Mouse (Mus musculus): ENCODE data around the gene Mapk8ip3. TPM values are rescaled to one million over a fixed set of nuclear protein-coding genes. Genes with fewer than 3 reads are reported as not detected.

Gene Mapk8ip3
- polyA plus RNA-seq, 1 experiment from 2014 or later, result 31.1 TPM

DNA sequence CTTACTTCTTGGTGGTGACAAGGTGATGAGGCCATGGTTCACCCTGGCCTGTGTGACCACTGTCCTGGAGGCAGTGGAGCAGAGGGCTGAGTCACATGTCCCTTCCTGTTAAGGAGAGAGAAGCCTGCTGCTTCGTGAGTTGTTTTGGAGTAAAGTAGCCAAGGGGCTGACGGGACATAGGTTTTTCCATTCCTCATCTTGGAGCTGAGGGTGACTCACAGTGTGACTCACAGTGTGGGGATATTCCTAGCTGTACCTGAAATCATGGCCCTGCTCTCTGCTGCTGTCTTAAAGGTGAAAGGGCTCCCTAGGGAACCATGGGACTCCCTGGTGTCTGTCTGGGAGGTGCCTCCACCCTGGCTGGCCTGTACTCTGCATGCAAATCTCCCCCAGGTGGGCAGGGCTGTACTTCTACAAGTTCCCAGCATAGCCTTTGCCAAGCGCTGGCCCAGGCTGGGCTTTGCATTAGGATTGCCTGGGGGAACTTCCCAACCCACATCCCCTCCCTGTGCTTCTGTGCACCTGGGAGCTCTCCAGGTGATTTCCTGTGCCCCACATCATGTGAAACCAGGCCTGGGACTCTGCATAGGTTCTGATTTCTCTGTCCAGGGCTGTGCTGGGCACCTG, 80.8 kb downstream of the Mapk8ip3 start:
- no peak for ATAC-seq (replicated peaks; ENCODE audit: low FRiP score)
- peaks cover 9% of the 10 kb centered on the region for H3K4me1 ChIP-seq
- no peak overlapping the region for H3K9ac ChIP-seq
- H3K27me3 ChIP-seq, result peaks cover 5% of the 10 kb centered on the region; the same call in 1 of the 2 replicates
- H3K4me3 ChIP-seq (replicated peaks), result no peak overlapping the region
- H3K4me2 ChIP-seq, result no peak overlapping the region
- WGBS, result 85% methylated on average over 3 of the region's 3 CpGs
- peaks cover 70% of the 10 kb centered on the region for H3K36me3 ChIP-seq
- no peak overlapping the region for H3K27ac ChIP-seq
- H3K9me3 ChIP-seq (replicated peaks), result no peaks in the 10 kb centered on the region

DNA sequence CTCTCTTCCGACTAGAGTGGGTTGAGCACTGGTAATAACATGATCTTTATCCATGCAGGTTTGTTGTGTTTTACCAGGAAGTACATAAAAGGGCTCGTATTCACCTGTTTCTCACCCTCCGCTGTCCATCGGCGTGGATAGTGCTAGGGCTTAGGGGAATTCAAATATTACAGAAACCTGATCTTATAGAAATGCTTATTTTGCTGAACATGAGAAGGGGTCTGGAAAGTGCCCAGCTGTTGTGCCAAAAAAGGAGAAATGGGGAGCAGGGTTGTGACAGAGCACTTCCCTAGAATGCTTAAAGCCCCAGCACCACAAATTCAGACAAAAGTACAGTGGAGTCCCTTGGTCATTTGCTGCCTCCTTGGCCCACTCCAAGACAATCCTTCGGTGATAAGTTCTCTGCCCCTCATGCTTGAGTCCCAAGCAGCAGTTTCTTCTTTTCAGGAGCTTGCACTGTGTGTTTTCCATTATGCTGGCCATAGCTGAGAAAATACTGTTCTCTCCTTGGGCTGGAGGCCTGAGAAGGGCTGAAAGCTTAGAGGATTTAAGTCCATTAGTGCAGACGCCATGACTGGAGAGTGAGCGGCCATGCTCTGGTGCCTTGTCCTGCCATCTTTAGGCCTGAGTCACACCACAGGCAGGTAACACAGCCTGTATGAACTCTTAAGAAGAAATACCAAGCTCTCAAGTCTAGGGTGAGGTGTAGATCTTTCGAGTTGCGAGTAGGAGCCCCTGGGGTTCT, 85.2 kb downstream of the Mapk8ip3 start:
- H3K4me3 ChIP-seq (replicated peaks), result peak overlapping the region; percentile 87
- ATAC-seq (replicated peaks; ENCODE audit: low FRiP score), result no peak
- 65% methylated on average over 10 of the region's 10 CpGs for WGBS
- H3K27ac ChIP-seq, result no peak overlapping the region
- no peaks in the 10 kb centered on the region for H3K9me3 ChIP-seq (replicated peaks)
- peaks cover 5% of the 10 kb centered on the region; the same call in 1 of the 2 replicates for H3K27me3 ChIP-seq
- peaks cover 19% of the 10 kb centered on the region for H3K4me1 ChIP-seq
- H3K9ac ChIP-seq, result peak overlapping the region; percentile 68; the same call in 1 of the 2 replicates
- H3K4me2 ChIP-seq, result peak overlapping the region; percentile 93
- peaks cover 38% of the 10 kb centered on the region for H3K36me3 ChIP-seq

DNA sequence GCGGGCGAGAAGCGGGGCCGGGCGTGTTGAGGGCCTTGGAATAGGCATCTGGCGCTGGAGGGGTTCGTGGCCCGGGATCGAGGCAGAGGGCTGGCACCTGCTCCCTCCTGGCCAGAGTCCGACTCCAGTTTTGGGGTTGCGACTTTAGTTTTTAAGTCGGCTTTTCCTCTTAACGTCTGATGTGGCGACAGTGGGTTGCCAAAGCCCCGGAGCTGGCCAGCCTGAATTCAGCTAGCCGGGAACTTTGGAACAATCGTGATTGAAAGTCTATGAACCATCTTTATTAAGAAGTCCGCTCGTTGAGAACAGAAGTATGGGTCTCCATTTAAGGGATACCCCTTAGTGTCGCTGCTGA, 86.0 kb downstream of the Mapk8ip3 start:
- Histone ChIP-seq H3K36me3 (peaks cover 30% of the 10 kb centered on the region), H3K4me1 (peaks cover 19% of the 10 kb centered on the region), H3K27me3 (peaks cover 5% of the 10 kb centered on the region; the same call in 1 of the 2 replicates), H3K27ac (peak overlapping the region; percentile 99), H3K4me3 (replicated peaks) (peak overlapping the region; percentile 87), H3K4me2 (peak overlapping the region; percentile 93), H3K9ac (peak overlapping the region; percentile 68), H3K9me3 (replicated peaks) (no peaks in the 10 kb centered on the region)
- no peak for ATAC-seq (replicated peaks; ENCODE audit: low FRiP score)
- WGBS, result under 1% methylated on average over 20 of the region's 20 CpGs

DNA sequence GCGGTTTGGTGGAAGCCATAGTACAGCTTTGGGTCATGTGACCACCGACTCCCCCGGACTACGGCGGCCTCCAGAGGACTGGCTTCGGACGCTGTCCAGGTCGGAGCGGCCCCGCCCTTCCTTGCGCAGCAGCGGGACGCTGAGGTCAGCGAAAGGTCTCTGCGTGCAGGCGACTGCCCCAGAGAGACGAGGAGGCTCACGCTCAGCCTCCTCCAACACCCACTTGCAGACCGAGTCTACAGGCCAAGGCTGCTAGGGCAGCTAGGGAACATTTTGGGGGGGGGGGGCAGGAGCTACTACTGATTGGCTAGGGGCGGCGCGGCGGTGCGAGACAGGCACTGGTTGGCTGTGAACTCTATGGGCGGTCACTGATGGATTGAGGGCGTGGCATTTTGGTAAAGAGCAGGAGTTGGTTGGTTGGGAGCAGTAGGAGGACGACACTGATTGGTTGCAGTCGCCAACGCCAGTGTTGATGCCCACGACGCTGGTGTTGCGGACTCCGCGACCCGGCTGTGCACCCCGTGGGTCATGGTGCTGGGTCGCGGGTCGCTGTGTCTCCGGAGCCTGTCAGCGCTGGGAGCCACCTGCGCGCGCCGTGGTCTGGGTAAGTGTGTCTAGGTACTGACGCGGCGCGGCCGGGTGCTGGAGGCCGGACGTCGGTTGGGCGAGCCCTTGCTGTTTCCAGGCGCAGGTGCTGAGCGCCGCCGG, 86.6 kb downstream of the Mapk8ip3 start, which contains the start of gene Fahd1:
TSS of gene Fahd1 (minus strand) at position 300 of the 708 bp plus-strand sequence.
- H3K36me3 ChIP-seq, result peaks cover 24% of the 10 kb centered on the region
- H3K4me1 ChIP-seq, result peaks cover 19% of the 10 kb centered on the region
- H3K27me3 ChIP-seq, result peaks cover 8% of the 10 kb centered on the region; the same call in 1 of the 2 replicates
- H3K4me2 ChIP-seq, result peak within 1 kb of the TSS; percentile 93
- ATAC-seq (replicated peaks; ENCODE audit: low FRiP score), result peak; percentile 99
- H3K27ac ChIP-seq, result peak within 1 kb of the TSS; percentile 99
- H3K4me3 ChIP-seq (replicated peaks), result peak within 1 kb of the TSS; percentile 87
- 0% methylated on average over 58 of the region's 58 CpGs for WGBS
- H3K9me3 ChIP-seq (replicated peaks), result no peaks in the 10 kb centered on the region
- H3K9ac ChIP-seq, result peak within 1 kb of the TSS; percentile 83

DNA sequence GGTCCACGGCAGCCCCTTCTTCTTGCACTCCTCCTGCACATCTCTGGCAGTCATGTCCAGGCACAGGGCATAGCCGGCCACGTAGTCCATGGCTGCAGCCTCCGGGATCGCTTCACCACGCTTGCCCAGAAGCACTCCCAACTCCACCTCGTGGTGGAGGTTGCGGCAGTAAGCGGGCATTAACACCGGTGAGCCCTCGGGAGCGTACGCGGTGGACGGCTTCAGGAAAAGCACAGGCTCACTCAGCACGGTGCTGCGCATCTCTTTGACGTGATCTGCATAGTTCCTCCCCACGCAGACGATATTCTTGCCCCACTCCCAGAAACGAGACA, 87.1 kb downstream of the Mapk8ip3 start:
- Histone ChIP-seq H3K4me1 (peaks cover 19% of the 10 kb centered on the region), H3K4me2 (peak overlapping the region; percentile 93), H3K27ac (peak overlapping the region; percentile 99), H3K36me3 (peaks cover 19% of the 10 kb centered on the region), H3K9me3 (replicated peaks) (no peaks in the 10 kb centered on the region), H3K9ac (peak overlapping the region; percentile 83), H3K27me3 (peaks cover 13% of the 10 kb centered on the region), H3K4me3 (replicated peaks) (peak overlapping the region; percentile 87)
- peak; percentile 61 for ATAC-seq (replicated peaks; ENCODE audit: low FRiP score)
- under 1% methylated on average over 21 of the region's 21 CpGs for WGBS

DNA sequence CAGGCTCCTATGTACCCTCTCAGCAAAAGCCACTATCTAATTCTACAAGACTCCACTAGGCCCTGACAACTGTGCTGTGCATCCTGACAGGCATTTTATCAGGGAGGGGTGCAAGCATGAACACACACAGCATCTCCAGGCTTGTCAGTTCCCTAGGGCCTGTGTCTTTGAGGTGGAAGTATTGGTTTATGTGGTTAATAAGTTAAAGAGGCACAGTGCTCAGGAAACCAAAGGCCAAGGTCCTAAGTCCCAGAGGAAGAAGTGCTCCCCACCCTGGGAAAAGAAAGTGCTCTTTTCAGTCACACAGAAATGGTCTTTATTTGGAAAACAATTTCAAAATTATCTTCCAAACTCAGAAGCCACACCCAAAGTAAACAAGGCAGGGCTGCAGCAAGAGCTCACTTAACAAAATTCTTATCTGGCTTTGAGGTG, 88.2 kb downstream of the Mapk8ip3 start:
- H3K9ac ChIP-seq, result peak overlapping the region; percentile 1; the same call in 1 of the 2 replicates
- peak overlapping the region; percentile 93 for H3K4me2 ChIP-seq
- H3K27ac ChIP-seq, result peak overlapping the region; percentile 99
- H3K27me3 ChIP-seq, result peaks cover 21% of the 10 kb centered on the region
- no peak for ATAC-seq (replicated peaks; ENCODE audit: low FRiP score)
- H3K9me3 ChIP-seq (replicated peaks), result no peaks in the 10 kb centered on the region
- peaks cover 19% of the 10 kb centered on the region for H3K4me1 ChIP-seq
- H3K4me3 ChIP-seq (replicated peaks), result peak overlapping the region; percentile 87
- H3K36me3 ChIP-seq, result peaks cover 9% of the 10 kb centered on the region

DNA sequence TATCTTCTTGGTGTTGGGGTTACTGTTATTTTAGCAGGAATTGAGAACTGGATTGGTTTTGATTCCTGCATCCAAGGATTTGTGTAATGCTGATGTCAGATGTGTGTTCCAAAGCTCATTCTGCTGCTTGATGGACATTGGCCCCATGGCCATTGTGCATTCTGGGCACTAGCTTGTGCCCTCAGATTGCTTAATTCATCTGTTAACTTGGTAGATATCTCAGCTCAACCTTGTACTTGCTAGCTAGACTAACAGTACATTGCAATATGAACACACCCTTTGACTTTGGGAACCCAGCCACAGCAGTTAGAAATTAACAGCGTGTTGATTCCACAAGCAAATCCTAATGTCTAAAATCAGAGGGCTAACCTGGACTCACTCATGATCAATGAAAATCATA, 89.4 kb downstream of the Mapk8ip3 start:
- Histone ChIP-seq H3K4me2 (no peak overlapping the region), H3K9me3 (replicated peaks) (no peaks in the 10 kb centered on the region), H3K27me3 (peaks cover 25% of the 10 kb centered on the region), H3K4me1 (peaks cover 19% of the 10 kb centered on the region), H3K27ac (no peak overlapping the region), H3K36me3 (no peaks in the 10 kb centered on the region), H3K9ac (no peak overlapping the region), H3K4me3 (replicated peaks) (no peak overlapping the region)
- 91% methylated on average over 1 of the region's 1 CpGs for WGBS
- no peak for ATAC-seq (replicated peaks; ENCODE audit: low FRiP score)

DNA sequence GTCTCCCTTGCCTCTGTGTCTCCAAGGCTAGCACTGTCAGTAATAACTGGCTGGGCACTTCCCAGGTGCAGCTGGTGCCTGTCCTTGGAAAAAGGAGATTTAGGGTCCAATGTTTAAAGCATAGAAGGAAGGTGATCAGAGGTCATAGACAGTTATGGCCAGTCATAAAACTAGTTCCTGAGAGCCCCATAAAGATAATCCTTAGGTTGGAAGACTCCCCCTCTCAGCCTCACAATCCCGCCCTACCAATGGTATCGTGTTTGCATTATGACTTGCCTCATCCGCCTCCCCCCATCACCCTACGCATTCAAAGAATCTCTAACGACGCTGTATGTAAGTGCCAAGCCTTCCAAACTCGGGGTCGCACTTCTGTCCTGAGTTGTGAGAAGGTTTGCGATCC, 92.3 kb downstream of the Mapk8ip3 start:
- 16% methylated on average over 9 of the region's 9 CpGs for WGBS
- Histone ChIP-seq H3K36me3 (no peaks in the 10 kb centered on the region), H3K27ac (no peak overlapping the region), H3K9me3 (replicated peaks) (no peaks in the 10 kb centered on the region), H3K9ac (0 out of 2 replicates have a peak overlapping the region, but pooled peaks have one; percentile 3), H3K27me3 (peaks cover 21% of the 10 kb centered on the region), H3K4me2 (no peak overlapping the region), H3K4me3 (replicated peaks) (no peak overlapping the region), H3K4me1 (peaks cover 7% of the 10 kb centered on the region)
- ATAC-seq (replicated peaks; ENCODE audit: low FRiP score), result no peak

DNA sequence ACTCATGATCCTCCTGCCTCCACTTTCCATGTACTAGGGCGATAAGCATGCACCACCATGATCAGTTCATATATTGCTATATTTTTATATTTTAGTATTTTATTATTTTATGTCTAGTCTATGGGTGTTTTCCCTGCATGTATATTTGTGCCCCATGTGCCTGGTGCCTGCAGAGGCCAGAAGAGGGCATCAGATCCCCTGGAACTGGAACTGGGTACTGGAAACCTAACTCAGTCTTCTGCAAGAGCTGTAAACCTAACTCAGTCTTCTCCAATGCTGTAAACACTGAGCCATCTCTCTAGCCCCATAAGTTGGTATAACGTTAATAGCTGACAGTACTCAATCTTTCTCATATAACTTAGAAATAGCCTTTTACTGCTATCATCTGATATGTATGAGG, 94.1 kb downstream of the Mapk8ip3 start:
- Histone ChIP-seq H3K9ac (no peak overlapping the region), H3K4me2 (no peak overlapping the region), H3K36me3 (no peaks in the 10 kb centered on the region), H3K9me3 (replicated peaks) (no peaks in the 10 kb centered on the region), H3K27ac (no peak overlapping the region), H3K4me1 (no peaks in the 10 kb centered on the region), H3K27me3 (peaks cover 21% of the 10 kb centered on the region), H3K4me3 (replicated peaks) (no peak overlapping the region)
- ATAC-seq (replicated peaks; ENCODE audit: low FRiP score), result no peak
- 60% methylated on average over 2 of the region's 2 CpGs for WGBS

Other genes starting within 250 kb of the Mapk8ip3 start
- gene Syngr3, start 247.0 kb downstream of the Mapk8ip3 start, polyA plus RNA-seq (2015; fragmentation: Nextera tagmentation; extraction: Ambion mirVana), result 2.4 and 4.6 TPM in 2 replicates
- gene Gfer, start 240.8 kb downstream of the Mapk8ip3 start, polyA plus RNA-seq (2015; fragmentation: Nextera tagmentation; extraction: Ambion mirVana), result 45.6 and 49.5 TPM in 2 replicates
- gene Noxo1, start 240.7 kb downstream of the Mapk8ip3 start, polyA plus RNA-seq (2015; fragmentation: Nextera tagmentation; extraction: Ambion mirVana), result 1.5 and 3.4 TPM in 2 replicates
- gene Tbl3, start 229.3 kb downstream of the Mapk8ip3 start, polyA plus RNA-seq (2015; fragmentation: Nextera tagmentation; extraction: Ambion mirVana), result 85.0 and 94.5 TPM in 2 replicates
- 0.18 TPM in 1 of 2 replicates, not detected in the other for gene Rnf151, start 218.9 kb downstream of the Mapk8ip3 start, polyA plus RNA-seq (2015; fragmentation: Nextera tagmentation; extraction: Ambion mirVana)
- 1,520 and 1,607 TPM in 2 replicates for gene Rps2, start 218.9 kb downstream of the Mapk8ip3 start, polyA plus RNA-seq (2015; fragmentation: Nextera tagmentation; extraction: Ambion mirVana)
- gene Ndufb10, start 212.5 kb downstream of the Mapk8ip3 start, polyA plus RNA-seq (2015; fragmentation: Nextera tagmentation; extraction: Ambion mirVana), result 237 and 238 TPM in 2 replicates
- not detected in 2 replicates for gene Rpl3l, start 209.2 kb downstream of the Mapk8ip3 start, polyA plus RNA-seq (2015; fragmentation: Nextera tagmentation; extraction: Ambion mirVana)
- 29.9 and 31.8 TPM in 2 replicates for gene Msrb1, start 200.3 kb downstream of the Mapk8ip3 start, polyA plus RNA-seq (2015; fragmentation: Nextera tagmentation; extraction: Ambion mirVana)
- 26.0 and 28.4 TPM in 2 replicates for gene Hs3st6, start 184.0 kb downstream of the Mapk8ip3 start, polyA plus RNA-seq (2015; fragmentation: Nextera tagmentation; extraction: Ambion mirVana)
- 0.13 TPM in 1 of 2 replicates, not detected in the other for gene Meiob, start 132.7 kb downstream of the Mapk8ip3 start, polyA plus RNA-seq (2015; fragmentation: Nextera tagmentation; extraction: Ambion mirVana)
- 52.3 and 53.4 TPM in 2 replicates for gene Hagh, start 96.8 kb downstream of the Mapk8ip3 start, polyA plus RNA-seq (2015; fragmentation: Nextera tagmentation; extraction: Ambion mirVana)
- gene Fahd1, start 86.6 kb downstream of the Mapk8ip3 start, polyA plus RNA-seq (2015; fragmentation: Nextera tagmentation; extraction: Ambion mirVana), result 39.3 and 40.8 TPM in 2 replicates
- gene Igfals, start 71.0 kb downstream of the Mapk8ip3 start, polyA plus RNA-seq (2015; fragmentation: Nextera tagmentation; extraction: Ambion mirVana), result 1.7 and 2.1 TPM in 2 replicates
- gene Nubp2, start 50.6 kb downstream of the Mapk8ip3 start, polyA plus RNA-seq (2015; fragmentation: Nextera tagmentation; extraction: Ambion mirVana), result 54.2 and 57.8 TPM in 2 replicates
- gene Spsb3, start 50.3 kb downstream of the Mapk8ip3 start, polyA plus RNA-seq (2015; fragmentation: Nextera tagmentation; extraction: Ambion mirVana), result 40.6 and 43.7 TPM in 2 replicates
- 31.5 and 33.1 TPM in 2 replicates for gene Eme2, start 41.9 kb downstream of the Mapk8ip3 start, polyA plus RNA-seq (2015; fragmentation: Nextera tagmentation; extraction: Ambion mirVana)
- 94.0 and 105 TPM in 2 replicates for gene Mrps34, start 41.9 kb downstream of the Mapk8ip3 start, polyA plus RNA-seq (2015; fragmentation: Nextera tagmentation; extraction: Ambion mirVana)
- 77.2 and 80.0 TPM in 2 replicates for gene Nme3, start 40.5 kb downstream of the Mapk8ip3 start, polyA plus RNA-seq (2015; fragmentation: Nextera tagmentation; extraction: Ambion mirVana)
- 219 and 228 TPM in 2 replicates for gene Jpt2, start 23.7 kb upstream of the Mapk8ip3 start, polyA plus RNA-seq (2015; fragmentation: Nextera tagmentation; extraction: Ambion mirVana)
- 6.6 and 8.1 TPM in 2 replicates for gene Cramp1l, start 78.8 kb upstream of the Mapk8ip3 start, polyA plus RNA-seq (2015; fragmentation: Nextera tagmentation; extraction: Ambion mirVana)
- gene Ift140, start 79.1 kb upstream of the Mapk8ip3 start, polyA plus RNA-seq (2015; fragmentation: Nextera tagmentation; extraction: Ambion mirVana), result 19.2 and 27.6 TPM in 2 replicates
- gene Tmem204, start 146.6 kb upstream of the Mapk8ip3 start, polyA plus RNA-seq (2015; fragmentation: Nextera tagmentation; extraction: Ambion mirVana), result 29.6 and 31.6 TPM in 2 replicates
- gene Telo2, start 179.0 kb upstream of the Mapk8ip3 start, polyA plus RNA-seq (2015; fragmentation: Nextera tagmentation; extraction: Ambion mirVana), result 44.4 and 45.3 TPM in 2 replicates
- 0.16 and 0.24 TPM in 2 replicates for gene Ptx4, start 183.8 kb upstream of the Mapk8ip3 start, polyA plus RNA-seq (2015; fragmentation: Nextera tagmentation; extraction: Ambion mirVana)
- 20.7 and 24.6 TPM in 2 replicates for gene Clcn7, start 196.4 kb upstream of the Mapk8ip3 start, polyA plus RNA-seq (2015; fragmentation: Nextera tagmentation; extraction: Ambion mirVana)
- not detected in 2 replicates for gene Ccdc154, start 225.5 kb upstream of the Mapk8ip3 start, polyA plus RNA-seq (2015; fragmentation: Nextera tagmentation; extraction: Ambion mirVana)
- gene Gm38655, start 238.5 kb upstream of the Mapk8ip3 start, polyA plus RNA-seq (2015; fragmentation: Nextera tagmentation; extraction: Ambion mirVana), result not detected in 2 replicates
- gene BC003965, start 247.6 kb upstream of the Mapk8ip3 start, polyA plus RNA-seq (2015; fragmentation: Nextera tagmentation; extraction: Ambion mirVana), result 33.0 and 35.0 TPM in 2 replicates

Data from kidney, embryonic 15.5 days (tissue).